ENCODE assay signal across 8 mouse cellular contexts in genomic region chr7:63935809-63936187, GRCm38 (mm10). TPM values are rescaled to one million over a fixed set of nuclear protein-coding genes. Genes with fewer than 3 reads are reported as not detected.
DNase-seq lines count a peak whose midpoint lies in the region; ATAC-seq and TF ChIP-seq lines count a peak whose summit lies in the region.

No protein-coding gene starts in this region.

- peaks cover 35% of the 10 kb centered on the region for H3K4me1 ChIP-seq in heart, embryonic 10.5 days
- peaks cover 9 to 42% of the 10 kb centered on the region in 2 experiments for H3K4me1 ChIP-seq in CH12.LX (ENCODE audit: control insufficient read depth in 1 of 2, insufficient read depth in 2 of 2)
- peaks cover 32% of the 10 kb centered on the region for H3K4me1 ChIP-seq in forebrain, embryonic 13.5 days
- peaks cover 95% of the 10 kb centered on the region for H3K4me1 ChIP-seq in liver, embryonic 15.5 days (replicated peaks)

- TF ChIP-seq RAD21 in CH12.LX (IDR thresholded peaks at IDR 0.05; ENCODE audit: low read depth, low read length), result no peak

- peak overlapping the region; percentile 21; the same call in 1 of the 2 replicates for H3K4me2 ChIP-seq in CH12.LX (ENCODE audit: insufficient read depth, low read depth, poor library complexity, severe bottlenecking)
- peak overlapping the region; percentile 93 for H3K4me2 ChIP-seq in forebrain, embryonic 13.5 days
- peak overlapping the region; percentile 100 for H3K4me2 ChIP-seq in liver, embryonic 15.5 days

- DNase-seq in heart, embryonic 10.5 days (ENCODE audit: low spot score), result no peak
- DNase-seq in heart, postnatal 36 days, result no peak
- DNase-seq in CH12.LX (ENCODE audit: extremely low read depth), result no peak
- DNase-seq in B cell, adult 2 months, result no peak
- no peak for DNase-seq in adrenal gland, adult (ENCODE audit: inconsistent age in 2 of 2, low spot score in 1 of 2)

- H3K4me3 ChIP-seq in heart, embryonic 10.5 days, result peak overlapping the region; percentile 91
- H3K4me3 ChIP-seq in CH12.LX (replicated peaks in 1 of 3; ENCODE audit: low read depth in 2 of 3, low read length in 2 of 3, poor library complexity in 1 of 3), result peak overlapping the region; percentile 77 to 93 (median 79)
- H3K4me3 ChIP-seq in forebrain, embryonic 13.5 days, result peak overlapping the region; percentile 97
- peak overlapping the region; percentile 91 for H3K4me3 ChIP-seq in liver, embryonic 15.5 days (replicated peaks)

- no peaks in the 10 kb centered on the region for H3K27me3 ChIP-seq in heart, embryonic 10.5 days (ENCODE audit: insufficient read depth, poor library complexity, severe bottlenecking)
- no peaks in the 10 kb centered on the region for H3K27me3 ChIP-seq in CH12.LX (replicated peaks)
- H3K27me3 ChIP-seq in forebrain, embryonic 13.5 days, result no peaks in the 10 kb centered on the region
- H3K27me3 ChIP-seq in liver, embryonic 15.5 days, result no peaks in the 10 kb centered on the region

- H3K79me2 ChIP-seq in CH12.LX (replicated peaks; ENCODE audit: control insufficient read depth, extremely low read depth, insufficient read depth, poor library complexity, severe bottlenecking), result peaks cover 9% of the 10 kb centered on the region

- in situ Hi-C loops in CH12.LX (cut with MboI; ENCODE audit: low pct_ligation_motif_present, low pct_unique_long_range_greater_than_20kb, low sequenced_read_pairs), result no loop called here

- H3K36me3 ChIP-seq in heart, embryonic 10.5 days, result no peaks in the 10 kb centered on the region
- peaks cover 0 to 3% of the 10 kb centered on the region in 2 experiments for H3K36me3 ChIP-seq in CH12.LX (replicated peaks in 1 of 2; ENCODE audit: control insufficient read depth in 1 of 2, insufficient read depth in 1 of 2, low read length in 1 of 2)
- H3K36me3 ChIP-seq in forebrain, embryonic 13.5 days (ENCODE audit: poor library complexity, severe bottlenecking), result no peaks in the 10 kb centered on the region
- no peaks in the 10 kb centered on the region for H3K36me3 ChIP-seq in liver, embryonic 15.5 days (replicated peaks)

- peak overlapping the region; percentile 64; the same call in 1 of the 2 replicates for H3K9ac ChIP-seq in CH12.LX (ENCODE audit: insufficient read depth, low read depth)
- H3K9ac ChIP-seq in forebrain, embryonic 13.5 days, result peak overlapping the region; percentile 96
- H3K9ac ChIP-seq in liver, embryonic 15.5 days, result peak overlapping the region; percentile 97

- TF ChIP-seq EP300 in CH12.LX (IDR thresholded peaks at IDR 0.05; ENCODE audit: low read length), result no peak

- no peak for TF ChIP-seq CTCF in CH12.LX (conservative IDR thresholded peaks at IDR 0.05 in 1 of 2, IDR thresholded peaks at IDR 0.05 in 1 of 2; ENCODE audit: low read depth in 2 of 2, low read length in 2 of 2)

- H3K9me3 ChIP-seq in heart, embryonic 10.5 days, result no peaks in the 10 kb centered on the region
- no peaks in the 10 kb centered on the region for H3K9me3 ChIP-seq in CH12.LX (replicated peaks; ENCODE audit: low read length)
- no peaks in the 10 kb centered on the region for H3K9me3 ChIP-seq in forebrain, embryonic 13.5 days (replicated peaks)
- no peaks in the 10 kb centered on the region for H3K9me3 ChIP-seq in liver, embryonic 15.5 days (replicated peaks)

- peak overlapping the region; percentile 98; the same call in 1 of the 2 replicates for H3K27ac ChIP-seq in heart, embryonic 10.5 days
- H3K27ac ChIP-seq in CH12.LX (ENCODE audit: insufficient read depth, low read depth), result no peak overlapping the region
- 0 out of 2 replicates have a peak overlapping the region, but pooled peaks have one; percentile 12 for H3K27ac ChIP-seq in forebrain, embryonic 13.5 days
- H3K27ac ChIP-seq in liver, embryonic 15.5 days (replicated peaks), result peak overlapping the region; percentile 95

- TF ChIP-seq POLR2A in CH12.LX (IDR thresholded peaks at IDR 0.05; ENCODE audit: low read depth, low read length), result no peak

- dilution Hi-C loops in CH12.LX (cut with MboI; ENCODE audit: extremely low pct_ligation_motif_present, extremely low pct_unique_long_range_greater_than_20kb, low sequenced_read_pairs), result no loop called here

- no peak for ATAC-seq in forebrain, embryonic 13.5 days
- ATAC-seq in liver, embryonic 15.5 days (ENCODE audit: insufficient read depth), result no peak
- ATAC-seq in megakaryocyte-erythroid progenitor cell, adult 5-6 weeks (replicated peaks; ENCODE audit: low FRiP score, low TSS enrichment, poor library complexity, severe bottlenecking), result no peak

- intact Hi-C loops in heart, postnatal 36 days (cut with DNase I), result loop anchor here (1.0 to 5.0 kb wide), 7 partner anchors 23 to 352 kb away; partner anchors contain the start of gene Mtmr10

- 19% methylated on average over 8 of the region's 8 CpGs for WGBS in heart, embryonic 10.5 days
- WGBS in forebrain, embryonic 13.5 days, result 9% methylated on average over 8 of the region's 8 CpGs
- 34% methylated on average over 8 of the region's 8 CpGs for WGBS in liver, embryonic 15.5 days (ENCODE audit: insufficient replicate concordance)

TF ChIP-seq in CH12.LX, 34 proteins besides CTCF, POLR2A, EP300 and RAD21:
- TF ChIP-seq ZNF384 (IDR thresholded peaks at IDR 0.05; ENCODE audit: low read depth, low read length), result no peak
- no peak for TF ChIP-seq SIN3A (IDR thresholded peaks at IDR 0.05; ENCODE audit: low read length)
- no peak for TF ChIP-seq MEF2A (IDR thresholded peaks at IDR 0.05; ENCODE audit: borderline replicate concordance, low read depth, low read length)
- no peak for TF ChIP-seq TCF12 (IDR thresholded peaks at IDR 0.05; ENCODE audit: low read depth, low read length)
- TF ChIP-seq GABPA (IDR thresholded peaks at IDR 0.05; ENCODE audit: insufficient replicate concordance, low read depth, low read length), result no peak
- no peak for TF ChIP-seq PAX5 (IDR thresholded peaks at IDR 0.05; ENCODE audit: low read length)
- TF ChIP-seq ELF1 (IDR thresholded peaks at IDR 0.05; ENCODE audit: low read depth, low read length), result no peak
- TF ChIP-seq MXI1 (IDR thresholded peaks at IDR 0.05; ENCODE audit: low read depth, low read length), result no peak

RNA-seq across cellular contexts. Expression of gene Klf13, which starts 2.9 kb away (rescaled TPM):
- polyA plus RNA-seq in heart, embryonic 10.5 days (2016; fragmentation: Nextera tagmentation; extraction: Ambion mirVana), result 17.3 and 18.3 TPM in 2 replicates
- total RNA-seq in heart, postnatal 36 days (2021), result 10 to 100 TPM; 49.2 to 58.7 TPM
- 5.7 and 9.7 TPM in 2 replicates for total RNA-seq in CH12.LX (2012; rRNA removed)
- 1.2 and 1.7 TPM in 2 replicates for total RNA-seq in CH12.LX (2014; rRNA removed)
- polyA plus RNA-seq in CH12.LX (2012; ENCODE audit: insufficient read length, low read depth), result 3.7 TPM in 2 replicates
- 30.4 and 33.5 TPM in 2 replicates for polyA plus RNA-seq in forebrain, embryonic 13.5 days (2015; fragmentation: Nextera tagmentation; extraction: Ambion mirVana)
- polyA plus RNA-seq in liver, embryonic 15.5 days (2015; fragmentation: Nextera tagmentation; extraction: Ambion mirVana), result 15.3 and 15.6 TPM in 2 replicates
- 36.6 and 56.3 TPM in 2 replicates for total RNA-seq in megakaryocyte-erythroid progenitor cell, adult 5-6 weeks (2014; fragmentation: Nextera tagmentation)
- 14.7 and 17.3 TPM in 2 replicates for total RNA-seq in megakaryocyte-erythroid progenitor cell, adult 5-6 weeks (2017)

RNA-seq across cellular contexts. Expression of gene E030018B13Rik, which starts 19.1 kb away (rescaled TPM):
- 0.18 TPM in 1 of 2 replicates, not detected in the other for polyA plus RNA-seq in heart, embryonic 10.5 days (2016; fragmentation: Nextera tagmentation; extraction: Ambion mirVana)
- not detected for total RNA-seq in heart, postnatal 36 days (2021)
- total RNA-seq in CH12.LX (2012; rRNA removed) (not detected in 2 replicates), CH12.LX (2014; rRNA removed) (not detected in 2 replicates)
- not detected in 2 replicates for polyA plus RNA-seq in CH12.LX (2012; ENCODE audit: insufficient read length, low read depth)
- 0.22 TPM in 1 of 2 replicates, not detected in the other for polyA plus RNA-seq in forebrain, embryonic 13.5 days (2015; fragmentation: Nextera tagmentation; extraction: Ambion mirVana)
- not detected in 2 replicates for polyA plus RNA-seq in liver, embryonic 15.5 days (2015; fragmentation: Nextera tagmentation; extraction: Ambion mirVana)
- total RNA-seq in megakaryocyte-erythroid progenitor cell, adult 5-6 weeks (2014; fragmentation: Nextera tagmentation), result not detected in 2 replicates
- total RNA-seq in megakaryocyte-erythroid progenitor cell, adult 5-6 weeks (2017), result 0.15 TPM in 1 of 2 replicates, not detected in the other

Comparison
In these comparisons a context has a peak if more than half of its experiments do, and no peak if none do; other contexts are left out.
1. H3K4me2 ChIP-seq: peak in every context shown above with its lines; median percentile 100 in liver, embryonic 15.5 days; 93 in forebrain, embryonic 13.5 days; 21 in CH12.LX.